Mouse (Mus musculus) liver, embryonic 11.5 days (tissue): ENCODE measurements at regions not wholly inside any gene's neighbourhood (a gene's known extent, or its start where the extent isn't known, plus 50 kb on each side); places are given as distances from the start of the nearest gene placed in this dataset.
"Not testable (repeated sequence)": the region's sequence is repeated elsewhere in the genome, so short reads cannot be mapped to it uniquely, and the experiment has no call there.

ENCODE experiments used
- ATAC-seq: fragments of 200-750 bp; cut with Nextera tagmentation; replicated peaks from 2 replicates; pipeline ENCODE4 v1.8.0; 2017; ENCODE audit warnings: moderate number of reproducible peaks, mild to moderate bottlenecking, moderate TSS enrichment, moderate library complexity; ENCODE audit not compliant: low FRiP score
- DNase-seq: peaks from one replicate; pipeline ENCODE4 v3.0.0-alpha.2; 2017; ENCODE audit warnings: low spot score
- H3K27ac ChIP-seq: fragments of 300-500 bp; sonication (generic); 2 replicates; pipeline ENCODE4 v1.5.1; 2014; ENCODE audit warnings: mild to moderate bottlenecking, low read depth, low read length, control low read depth
- H3K27me3 ChIP-seq: fragments of 300-500 bp; sonication (generic); replicated peaks from 2 replicates; pipeline ENCODE4 v1.6.1; 2014; ENCODE audit warnings: low read length, mixed read lengths; ENCODE audit not compliant: control insufficient read depth, insufficient read depth
- H3K36me3 ChIP-seq: fragments of 300-500 bp; sonication (generic); 2 replicates; pipeline ENCODE4 v1.6.1; 2014; ENCODE audit warnings: mild to moderate bottlenecking, low read length, moderate library complexity, mixed read lengths; ENCODE audit not compliant: control insufficient read depth, insufficient read depth
- H3K4me1 ChIP-seq: fragments of 300-500 bp; sonication (generic); replicated peaks from 2 replicates; pipeline ENCODE4 v1.6.1; 2014; ENCODE audit warnings: low read length, mixed read lengths; ENCODE audit not compliant: control insufficient read depth, insufficient read depth
- H3K4me2 ChIP-seq: fragments of 300-500 bp; sonication (generic); 2 replicates; pipeline ENCODE4 v1.6.1; 2014; ENCODE audit warnings: mild to moderate bottlenecking, control low read depth, moderate library complexity
- H3K4me3 ChIP-seq: fragments of 300-500 bp; sonication (generic); 2 replicates; pipeline ENCODE4 v1.5.1; 2014; ENCODE audit warnings: low read depth, low read length, control low read depth
- H3K9ac ChIP-seq: fragments of 300-500 bp; sonication (generic); 2 replicates; pipeline ENCODE4 v1.6.1; 2014; ENCODE audit warnings: low read depth, low read length, control low read depth
- H3K9me3 ChIP-seq: fragments of 300-500 bp; sonication (generic); 2 replicates; pipeline ENCODE4 v1.6.1; 2016; ENCODE audit warnings: low read length, inconsistent platforms, mixed read lengths; ENCODE audit not compliant: control insufficient read depth
- WGBS: fragments of 180-500 bp; shearing (Covaris S2); extraction: QIAGEN DNeasy Blood & Tissue Kit; methylation state at CpG from one replicate; pipeline ENCODE4 v1.1.7; 2014; 5-methylcytosine and 5-hydroxymethylcytosine counted together

GRCm38 (mm10) chr1:166899238-166899637 is 102.0 kb upstream of the Fam78b start:
- no peak for ATAC-seq
- H3K27me3 ChIP-seq: no peaks in the 10 kb centered on the region
- 54% methylated on average over 6 of the region's 6 CpGs for WGBS

GRCm38 (mm10) chr1:166900028-166900427 is 101.2 kb upstream of the Fam78b start:
- H3K27ac ChIP-seq: no peak overlapping the region
- no peaks in the 10 kb centered on the region for H3K9me3 ChIP-seq
- no peak for ATAC-seq
- H3K36me3 ChIP-seq: no peaks in the 10 kb centered on the region
- no peak overlapping the region for H3K4me3 ChIP-seq
- no peak overlapping the region for H3K9ac ChIP-seq
- H3K4me2 ChIP-seq: no peak overlapping the region
- DNase-seq: no peak
- no peaks in the 10 kb centered on the region for H3K27me3 ChIP-seq
- WGBS: 83% methylated on average over 4 of the region's 4 CpGs
- no peaks in the 10 kb centered on the region for H3K4me1 ChIP-seq

More at GRCm38 (mm10) chr1:166899238-166899637, 102.0 kb upstream of the Fam78b start:
- no peak overlapping the region for H3K4me3 ChIP-seq
- H3K4me1 ChIP-seq: no peaks in the 10 kb centered on the region
- DNase-seq: no peak
- no peaks in the 10 kb centered on the region for H3K9me3 ChIP-seq
- H3K4me2 ChIP-seq: no peak overlapping the region
- no peaks in the 10 kb centered on the region for H3K36me3 ChIP-seq
- H3K9ac ChIP-seq: no peak overlapping the region
- no peak overlapping the region for H3K27ac ChIP-seq

- Histone ChIP-seq H3K4me3 (no peak overlapping the region), H3K36me3 (no peaks in the 10 kb centered on the region), H3K27ac (no peak overlapping the region), H3K27me3 (no peaks in the 10 kb centered on the region), H3K9me3 (no peaks in the 10 kb centered on the region), H3K9ac (no peak overlapping the region), H3K4me1 (no peaks in the 10 kb centered on the region), H3K4me2 (no peak overlapping the region)
- ATAC-seq (no peak), DNase-seq (no peak)
- WGBS: 59% methylated on average over 8 of the region's 8 CpGs
Measured at GRCm38 (mm10) chr1:166900441-166901161, 100.6 kb upstream of the Fam78b start.

- DNase-seq: no peak
- 65% methylated on average over 4 of the region's 4 CpGs for WGBS
- no peaks in the 10 kb centered on the region for H3K27me3 ChIP-seq
- H3K4me3 ChIP-seq: no peak overlapping the region
- no peak overlapping the region for H3K9ac ChIP-seq
- no peaks in the 10 kb centered on the region for H3K36me3 ChIP-seq
- H3K27ac ChIP-seq: no peak overlapping the region
- no peak overlapping the region for H3K4me2 ChIP-seq
- no peak for ATAC-seq
- H3K4me1 ChIP-seq: no peaks in the 10 kb centered on the region
- no peaks in the 10 kb centered on the region for H3K9me3 ChIP-seq
Measured at GRCm38 (mm10) chr1:166901574-166901973, 99.6 kb upstream of the Fam78b start.

- H3K9ac ChIP-seq: no peak overlapping the region
- H3K36me3 ChIP-seq: no peaks in the 10 kb centered on the region
- no peak for DNase-seq
- no peaks in the 10 kb centered on the region for H3K27me3 ChIP-seq
- WGBS: 68% methylated on average over 5 of the region's 5 CpGs
- no peaks in the 10 kb centered on the region for H3K9me3 ChIP-seq
- H3K4me2 ChIP-seq: no peak overlapping the region
- no peak overlapping the region for H3K4me3 ChIP-seq
- H3K27ac ChIP-seq: no peak overlapping the region
- ATAC-seq: no peak
- H3K4me1 ChIP-seq: no peaks in the 10 kb centered on the region
Measured at GRCm38 (mm10) chr1:166903417-166903816, 97.8 kb upstream of the Fam78b start.

- H3K4me2 ChIP-seq: no peak overlapping the region
- no peak overlapping the region for H3K4me3 ChIP-seq
- 68% methylated on average over 10 of the region's 10 CpGs for WGBS
- ATAC-seq (no peak), DNase-seq (no peak)
- no peaks in the 10 kb centered on the region for H3K36me3 ChIP-seq
- no peak overlapping the region for H3K9ac ChIP-seq
- H3K27ac ChIP-seq: no peak overlapping the region
- H3K27me3 ChIP-seq: no peaks in the 10 kb centered on the region
- no peaks in the 10 kb centered on the region for H3K4me1 ChIP-seq
- no peaks in the 10 kb centered on the region for H3K9me3 ChIP-seq
Measured at GRCm38 (mm10) chr1:166908231-166908805, 92.9 kb upstream of the Fam78b start.

GRCm38 (mm10) chr1:166912195-166912594 is 89.0 kb upstream of the Fam78b start:
- ATAC-seq, DNase-seq, H3K27me3 ChIP-seq, H3K9me3 ChIP-seq, H3K4me1 ChIP-seq, H3K4me3 ChIP-seq, H3K4me2 ChIP-seq, H3K27ac ChIP-seq, H3K9ac ChIP-seq, H3K36me3 ChIP-seq: not testable (repeated sequence)
- WGBS: 90% methylated on average over 7 of the region's 10 CpGs

- Histone ChIP-seq H3K27me3 (no peaks in the 10 kb centered on the region), H3K9me3 (no peaks in the 10 kb centered on the region), H3K36me3 (no peaks in the 10 kb centered on the region), H3K27ac (no peak overlapping the region), H3K4me3 (no peak overlapping the region), H3K9ac (no peak overlapping the region), H3K4me1 (no peaks in the 10 kb centered on the region), H3K4me2 (no peak overlapping the region)
- WGBS: 84% methylated on average over 16 of the region's 16 CpGs
- ATAC-seq: no peak
- DNase-seq: no peak
Measured at GRCm38 (mm10) chr1:166922911-166923712, 78.1 kb upstream of the Fam78b start.

- Histone ChIP-seq H3K27ac (no peak overlapping the region), H3K4me3 (no peak overlapping the region), H3K4me2 (no peak overlapping the region), H3K36me3 (no peaks in the 10 kb centered on the region), H3K9me3 (no peaks in the 10 kb centered on the region), H3K4me1 (no peaks in the 10 kb centered on the region), H3K27me3 (no peaks in the 10 kb centered on the region), H3K9ac (no peak overlapping the region)
- ATAC-seq (no peak), DNase-seq (no peak)
- WGBS: 64% methylated on average over 3 of the region's 3 CpGs
Measured at GRCm38 (mm10) chr1:166923713-166923975, 77.6 kb upstream of the Fam78b start.
